29 mouse cellular contexts compared by ENCODE assay signal in genomic region chr3:135407351-135407750, GRCm38 (mm10). TPM values are rescaled to one million over a fixed set of nuclear protein-coding genes. Genes with fewer than 3 reads are reported as not detected.
"Had no signal": no experiment of that assay in that cellular context is flagged by ENCODE, and none has a peak within 500 bp of the region (broad histone marks: within the 10 kb centered on the region; RNA-seq: fewer than 3 reads in every experiment).

No protein-coding gene starts in this region.

- H3K4me1 ChIP-seq: kidney, embryonic 15.5 days; limb, embryonic 13.5 days had no signal

- H3K4me2 ChIP-seq: heart, embryonic 12.5 days; hindbrain, embryonic 13.5 days; hindbrain, embryonic 15.5 days; kidney, embryonic 15.5 days; limb, embryonic 13.5 days; limb, embryonic 15.5 days; liver, embryonic 12.5 days had no signal

- H3K9me3 ChIP-seq: heart, embryonic 10.5 days; hindbrain, embryonic 13.5 days; hindbrain, embryonic 15.5 days; kidney, embryonic 15.5 days; limb, embryonic 15.5 days; liver, embryonic 12.5 days had no signal

- DNase-seq: gastrocnemius, adult 2 months; gastrocnemius, postnatal 10 days; gastrocnemius, postnatal 36 days; heart, adult 18-20 months; heart, postnatal 14 days; heart, postnatal 36 days; kidney, adult 11 months; kidney, adult 2 months; kidney, adult 9 months; kidney, postnatal 14 days; kidney, postnatal 36 days; layer of hippocampus, adult 9-11 months; layer of hippocampus, postnatal 36 days; left cerebral cortex, postnatal 4 days had no signal

- H3K27me3 ChIP-seq: heart, embryonic 12.5 days; hindbrain, embryonic 13.5 days; hindbrain, embryonic 15.5 days; kidney, embryonic 15.5 days; limb, embryonic 13.5 days; limb, embryonic 15.5 days; liver, embryonic 12.5 days had no signal

- ATAC-seq: hindbrain, postnatal 0 days; intestine, embryonic 16.5 days; liver, embryonic 12.5 days had no signal

- H3K4me3 ChIP-seq: gastrocnemius, adult 2 months; heart, embryonic 10.5 days; heart, embryonic 12.5 days; hindbrain, embryonic 13.5 days; hindbrain, embryonic 15.5 days; kidney, embryonic 15.5 days; limb, embryonic 13.5 days; limb, embryonic 15.5 days; liver, embryonic 12.5 days had no signal

- H3K27ac ChIP-seq: gastrocnemius, adult 2 months; heart, embryonic 10.5 days; hindbrain, embryonic 13.5 days; hindbrain, embryonic 15.5 days; hindbrain, postnatal 0 days; kidney, embryonic 15.5 days; kidney, postnatal 0 days; limb, embryonic 13.5 days; limb, embryonic 15.5 days; liver, embryonic 12.5 days had no signal

- H3K9ac ChIP-seq: heart, embryonic 12.5 days; hindbrain, embryonic 13.5 days; hindbrain, embryonic 15.5 days; kidney, embryonic 15.5 days; limb, embryonic 13.5 days; limb, embryonic 15.5 days; liver, embryonic 12.5 days had no signal

RNA-seq across cellular contexts. Expression of gene Slc9b1, which starts 59.5 kb away (rescaled TPM):
- polyA plus RNA-seq: heart, embryonic 12.5 days; heart, embryonic 14.5 days; heart, embryonic 16.5 days; hindbrain, embryonic 11.5 days; hindbrain, embryonic 15.5 days; hindbrain, postnatal 0 days; limb, embryonic 15.5 days; liver, adult 2 months had no signal
